Mouse (Mus musculus): ENCODE results near the gene Cplx3.
A peak's percentile ranks its signal among the peaks of the same experiment; 100 is the strongest.

Cplx3 gene

GRCm38 (mm10) chr9:57638651-57639459 is 32.8 kb upstream of the Cplx3 start:
- DNase-seq (ENCODE audit: inconsistent ontology term): no peak

- DNase-seq (ENCODE audit: inconsistent ontology term): peak; percentile 84
Observed at GRCm38 (mm10) chr9:57637741-57638322, 31.8 kb upstream of the Cplx3 start.

- no peak for DNase-seq (ENCODE audit: inconsistent ontology term)
Observed at GRCm38 (mm10) chr9:57637272-57637671, 31.2 kb upstream of the Cplx3 start.

- no peak for DNase-seq (ENCODE audit: inconsistent ontology term)
Observed at GRCm38 (mm10) chr9:57633481-57634024, 27.5 kb upstream of the Cplx3 start.

DNA sequence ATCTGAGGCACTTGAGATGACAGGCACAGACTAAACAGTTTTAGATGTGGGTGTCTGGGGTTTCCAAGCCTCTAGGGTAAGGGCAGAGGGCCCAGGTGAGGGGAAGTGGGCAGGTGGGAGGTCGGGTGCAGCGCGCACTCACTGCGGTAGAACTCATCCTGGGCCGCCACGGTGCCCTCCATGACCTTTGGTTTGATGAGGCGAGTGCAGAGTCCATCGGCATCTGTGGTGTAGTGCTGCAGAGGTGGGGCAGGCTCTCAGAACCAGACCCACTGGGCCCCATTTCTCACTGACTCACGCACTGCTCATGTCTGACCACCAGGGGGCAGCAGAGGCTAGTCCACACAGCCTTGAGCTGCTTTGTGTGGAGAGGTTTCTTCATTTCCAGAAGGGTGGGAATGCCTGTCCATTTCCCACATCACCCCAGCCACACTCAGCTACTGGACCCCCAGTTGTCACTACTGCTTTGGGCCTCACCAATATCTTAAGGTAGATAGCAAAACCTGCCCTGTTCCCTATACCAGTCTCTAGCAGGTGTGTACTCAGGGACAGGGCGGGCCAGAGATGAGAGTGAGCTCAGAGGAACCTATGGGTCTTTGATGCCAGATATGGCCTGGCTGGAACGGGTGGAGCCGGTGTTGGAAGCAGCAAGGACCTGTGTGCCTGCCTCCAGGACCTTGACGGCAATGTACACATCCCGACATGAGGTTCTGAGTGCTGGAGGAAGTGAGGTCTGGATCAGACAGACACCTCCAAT is 23.2 kb upstream of the Cplx3 start:
- peak; percentile 64 for DNase-seq (ENCODE audit: inconsistent ontology term)

- no peak for DNase-seq (ENCODE audit: inconsistent ontology term)
Observed at GRCm38 (mm10) chr9:57628717-57629116, 22.6 kb upstream of the Cplx3 start.

- DNase-seq (ENCODE audit: inconsistent ontology term): no peak
Observed at GRCm38 (mm10) chr9:57627892-57628291, 21.8 kb upstream of the Cplx3 start.

- no peak for DNase-seq (ENCODE audit: inconsistent ontology term)
Observed at GRCm38 (mm10) chr9:57627191-57627590, 21.1 kb upstream of the Cplx3 start.

- peak; percentile 94 for DNase-seq (ENCODE audit: inconsistent ontology term)
Observed at GRCm38 (mm10) chr9:57625674-57626500, 19.8 kb upstream of the Cplx3 start.

- DNase-seq (ENCODE audit: inconsistent ontology term): no peak
Observed at GRCm38 (mm10) chr9:57624295-57624694, 18.2 kb upstream of the Cplx3 start.

- no peak for DNase-seq (ENCODE audit: inconsistent ontology term)
Observed at GRCm38 (mm10) chr9:57620674-57621073, 14.6 kb upstream of the Cplx3 start, which contains the start of gene Lman1l. TSS of gene Lman1l (minus strand) at chr9:57620774.

GRCm38 (mm10) chr9:57618854-57619253 is 12.8 kb upstream of the Cplx3 start:
- no peak for DNase-seq (ENCODE audit: inconsistent ontology term)

- DNase-seq (ENCODE audit: inconsistent ontology term): no peak
Observed at GRCm38 (mm10) chr9:57617556-57618169, 11.6 kb upstream of the Cplx3 start.

- peak; percentile 76 for DNase-seq (ENCODE audit: inconsistent ontology term)
Observed at GRCm38 (mm10) chr9:57614786-57615185, 8.7 kb upstream of the Cplx3 start.

- DNase-seq (ENCODE audit: inconsistent ontology term): no peak
Observed at GRCm38 (mm10) chr9:57613975-57614374, 7.9 kb upstream of the Cplx3 start.

DNA sequence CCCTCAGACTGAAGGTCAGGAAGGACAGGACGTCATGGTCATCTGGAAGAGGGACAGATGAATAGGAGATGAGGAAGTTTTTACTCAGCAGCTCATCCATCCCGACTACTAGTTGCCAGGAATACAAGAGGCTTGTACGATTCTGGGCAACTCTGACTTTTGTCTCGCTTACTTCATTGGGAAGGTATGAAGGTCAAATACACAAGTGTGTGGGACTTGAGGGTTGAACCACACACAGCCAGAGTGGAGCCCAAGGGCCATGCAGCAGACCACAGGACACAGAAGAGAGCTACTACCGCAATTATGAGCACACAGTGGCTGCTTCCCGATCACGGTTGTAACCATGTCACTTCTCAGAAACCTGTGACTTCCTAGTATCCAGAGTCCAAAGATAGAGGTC is 6.5 kb upstream of the Cplx3 start:
- peak; percentile 58 for DNase-seq (ENCODE audit: inconsistent ontology term)

DNA sequence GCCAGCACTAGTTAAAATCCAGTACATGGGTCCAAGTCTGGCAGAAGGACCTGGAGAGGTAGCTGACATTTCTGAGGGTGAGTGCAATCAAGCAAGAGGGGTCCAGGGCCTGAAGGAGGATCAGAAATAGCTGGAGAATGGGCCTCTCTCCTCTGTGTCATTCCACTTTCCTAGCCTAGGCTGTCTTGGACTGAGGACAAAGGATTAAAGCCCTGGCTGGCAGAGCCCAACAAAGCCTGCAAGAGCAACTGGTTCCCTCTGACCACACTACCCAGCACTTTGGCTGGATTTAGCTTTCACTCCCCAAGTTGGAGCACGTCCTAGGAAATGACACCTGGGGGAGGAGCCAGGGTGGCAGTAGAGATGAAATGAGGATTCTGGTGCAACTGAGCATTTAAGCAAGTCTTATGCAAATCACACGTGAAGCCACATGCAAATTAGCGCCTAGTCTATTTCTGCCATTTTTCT is 4.3 kb upstream of the Cplx3 start:
- DNase-seq (ENCODE audit: inconsistent ontology term): peak; percentile 73

DNA sequence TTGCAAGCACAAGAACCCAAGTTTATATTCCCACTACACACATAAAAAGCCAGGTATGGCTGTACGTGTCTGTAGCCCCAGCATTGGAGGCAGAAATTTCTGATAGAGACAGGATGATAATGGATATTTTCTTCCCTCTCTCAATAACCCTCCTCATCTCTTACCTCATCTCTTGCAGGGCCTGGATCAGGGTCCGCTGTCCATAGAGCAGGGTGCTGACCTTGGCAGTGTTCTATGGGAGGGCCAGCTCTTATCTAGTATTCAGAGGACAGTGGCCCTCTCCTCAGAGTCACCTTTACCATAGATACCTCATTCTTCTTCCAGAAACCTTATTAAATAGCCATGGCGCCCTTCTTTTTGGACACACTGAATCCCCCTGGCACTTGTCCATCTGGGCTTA is 3.7 kb upstream of the Cplx3 start:
- DNase-seq (ENCODE audit: inconsistent ontology term): no peak

DNA sequence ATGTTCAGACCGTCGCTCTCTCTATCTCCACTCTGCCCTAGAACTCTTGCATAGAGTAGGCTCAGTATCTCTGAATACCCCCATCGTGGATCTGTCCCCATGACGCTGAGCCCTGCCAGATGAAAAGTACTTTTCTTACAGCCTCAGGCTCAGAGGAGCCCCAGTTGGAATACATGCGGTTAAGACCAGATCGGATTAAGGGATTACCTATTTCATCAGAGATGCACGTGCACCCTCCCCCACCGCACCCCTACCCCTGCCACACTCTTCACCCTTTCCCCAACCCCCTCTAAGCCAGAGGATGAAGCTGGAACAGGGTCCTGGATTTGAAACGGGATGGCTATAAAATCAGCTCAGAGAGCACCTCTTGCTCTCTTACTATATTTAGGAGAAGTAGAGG is 578 bp downstream of the Cplx3 start:
- no peak for DNase-seq (ENCODE audit: inconsistent ontology term)

DNA sequence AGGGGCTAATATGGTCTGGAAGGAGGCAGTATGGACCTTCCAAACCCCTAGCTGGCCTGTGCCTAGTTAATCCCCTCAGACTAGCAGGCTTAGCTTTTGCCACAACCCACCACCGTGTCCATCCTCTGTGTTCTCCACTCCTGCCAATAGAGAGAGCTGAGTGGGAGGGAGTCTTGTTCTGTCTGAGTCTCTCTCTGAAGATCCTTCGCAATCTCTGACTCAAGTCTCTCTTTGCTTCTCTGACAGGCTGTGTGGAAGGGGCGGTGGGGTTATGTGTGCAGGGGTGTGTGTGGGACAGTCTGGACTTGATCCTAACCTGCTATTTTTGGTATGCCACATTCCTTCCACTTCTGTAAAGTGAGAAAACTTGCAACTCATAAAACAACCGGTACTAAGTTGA is 1.2 kb downstream of the Cplx3 start:
- DNase-seq (ENCODE audit: inconsistent ontology term): no peak

DNA sequence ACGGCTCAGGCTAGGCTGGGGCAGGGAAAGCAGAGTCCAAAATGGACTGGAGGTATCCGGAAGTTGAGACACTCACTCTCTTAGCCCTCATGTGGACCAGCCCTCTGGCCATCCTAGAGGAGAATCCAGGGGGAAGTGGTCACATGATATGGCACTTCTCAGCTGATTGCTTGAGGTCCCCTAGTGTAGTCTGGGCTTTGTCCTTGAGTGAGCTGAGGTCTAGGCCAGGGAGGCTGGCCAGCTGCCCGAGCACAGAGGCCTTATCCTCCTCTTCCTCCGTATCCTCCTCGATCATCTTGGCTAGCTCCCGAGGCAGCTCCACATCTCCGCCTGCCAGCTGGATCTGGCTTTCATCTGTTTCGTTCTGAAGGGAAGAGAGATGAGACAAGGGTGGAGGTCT is 4.0 kb downstream of the Cplx3 start:
- no peak for DNase-seq (ENCODE audit: inconsistent ontology term)
